Mouse (Mus musculus) NIH3T3 (cell line): ENCODE measurements at regions not wholly inside any gene's neighbourhood (a gene's known extent, or its start where the extent isn't known, plus 50 kb on each side); places are given as distances from the start of the nearest gene placed in this dataset.

Source experiments
- DNase-seq: peaks from one replicate; pipeline ENCODE4 v3.0.0-alpha.2; 2012; ENCODE audit warnings: low read depth

- DNase-seq, result no peak
Measured at GRCm38 (mm10) chr6:49990522-49990858, 119.6 kb upstream of the Mpp6 start.

DNA sequence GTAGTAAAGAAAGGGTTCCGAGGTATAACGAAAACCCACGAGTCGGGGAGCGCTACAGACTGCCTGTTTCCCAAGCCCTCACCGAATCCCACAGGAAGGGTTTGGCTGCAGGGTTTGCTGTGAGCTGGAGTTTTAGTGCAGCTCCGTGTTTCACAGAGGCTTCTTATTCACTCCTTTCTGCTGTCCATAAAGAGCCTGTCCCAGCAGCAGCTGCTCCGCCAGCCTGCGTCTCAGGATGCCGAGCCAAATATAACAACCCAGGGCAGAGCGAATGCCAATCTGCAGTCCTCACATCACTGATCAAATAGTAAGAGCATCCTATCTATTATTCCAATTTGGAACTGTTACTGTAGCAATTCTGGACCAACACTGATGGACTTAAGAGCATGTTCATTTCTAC, 110.7 kb upstream of the Mpp6 start:
- no peak for DNase-seq

DNA sequence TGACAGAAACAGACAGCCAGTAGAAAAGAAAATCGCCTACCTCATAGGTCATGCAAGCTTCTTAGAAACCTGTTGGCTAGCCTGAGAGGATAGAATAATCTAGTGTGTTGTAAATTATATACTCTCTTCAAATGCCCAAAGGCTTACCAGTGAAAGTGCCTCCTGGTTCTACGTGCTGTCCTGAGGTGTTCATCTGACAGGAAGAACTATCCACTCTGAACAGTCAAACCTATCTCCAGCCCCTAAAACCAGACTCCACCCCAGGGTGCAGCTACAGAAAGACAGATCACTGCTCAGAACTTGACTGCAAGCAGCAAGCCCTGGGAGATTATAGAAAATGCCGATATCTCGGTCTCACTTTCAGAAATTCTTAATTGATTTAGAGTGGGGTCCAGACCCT, 102.0 kb upstream of the Mpp6 start:
- no peak for DNase-seq

GRCm38 (mm10) chr6:50008869-50009268, 101.2 kb upstream of the Mpp6 start:
- no peak for DNase-seq

- DNase-seq, result no peak
Measured at GRCm38 (mm10) chr6:50009339-50009738, 100.7 kb upstream of the Mpp6 start.

GRCm38 (mm10) chr6:50009856-50010255, 100.2 kb upstream of the Mpp6 start:
- no peak for DNase-seq

- DNase-seq, result no peak
Measured at GRCm38 (mm10) chr6:50011071-50011470, 99.0 kb upstream of the Mpp6 start.

DNA sequence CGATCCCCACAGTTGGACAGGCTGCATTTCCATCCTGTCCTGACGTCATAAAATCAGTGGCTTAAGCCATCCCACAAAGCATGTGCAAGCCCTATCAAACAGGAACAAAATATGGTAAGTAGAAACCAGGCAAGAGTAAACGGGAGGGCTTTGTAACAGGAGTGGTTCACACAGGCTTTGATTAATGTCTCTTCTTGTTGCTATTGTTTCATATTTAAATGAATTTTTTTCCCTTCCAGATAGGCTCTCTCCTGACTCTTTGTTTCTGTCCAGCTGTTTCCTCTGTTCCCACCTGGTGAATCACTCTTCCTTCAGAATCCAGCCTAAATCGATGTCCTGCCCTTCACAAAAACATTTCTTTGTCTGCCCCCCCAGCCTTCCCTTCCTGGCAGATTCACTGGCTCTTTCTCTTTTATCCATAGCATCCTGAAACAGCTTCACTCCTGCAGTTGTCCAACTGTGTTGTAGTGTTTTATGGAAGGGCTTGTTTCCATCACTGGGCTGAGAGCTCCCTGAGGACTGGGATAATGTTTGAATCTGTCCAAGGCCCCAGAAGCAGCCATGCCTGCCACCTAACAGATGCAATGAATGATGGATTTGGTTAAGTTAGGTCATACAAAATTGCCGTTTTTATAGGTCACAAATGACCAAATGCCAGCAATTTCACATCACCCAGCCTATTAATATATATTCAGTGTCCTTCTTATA, 98.1 kb upstream of the Mpp6 start:
- no peak for DNase-seq

- no peak for DNase-seq
Measured at GRCm38 (mm10) chr6:50013067-50013466, 97.0 kb upstream of the Mpp6 start.

DNA sequence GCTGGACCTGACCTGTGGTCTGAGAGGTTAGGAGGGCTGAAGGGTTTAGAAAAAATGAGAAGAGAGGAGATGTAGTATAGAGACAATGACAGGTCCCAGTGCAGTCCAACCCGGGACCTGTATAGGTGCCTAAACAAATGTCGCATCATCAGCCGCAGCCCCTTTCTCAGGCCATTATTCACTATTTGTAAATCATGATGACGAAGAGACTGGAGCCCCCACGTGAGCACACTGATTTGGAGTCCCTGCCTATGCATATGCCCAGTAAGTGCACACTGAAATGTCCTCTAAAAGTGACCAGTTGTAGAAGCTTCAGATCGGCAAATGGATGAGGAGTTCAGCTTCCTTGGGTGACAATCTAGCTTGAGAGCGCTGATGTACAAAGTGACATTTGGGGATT, 96.2 kb upstream of the Mpp6 start:
- DNase-seq, result no peak

DNA sequence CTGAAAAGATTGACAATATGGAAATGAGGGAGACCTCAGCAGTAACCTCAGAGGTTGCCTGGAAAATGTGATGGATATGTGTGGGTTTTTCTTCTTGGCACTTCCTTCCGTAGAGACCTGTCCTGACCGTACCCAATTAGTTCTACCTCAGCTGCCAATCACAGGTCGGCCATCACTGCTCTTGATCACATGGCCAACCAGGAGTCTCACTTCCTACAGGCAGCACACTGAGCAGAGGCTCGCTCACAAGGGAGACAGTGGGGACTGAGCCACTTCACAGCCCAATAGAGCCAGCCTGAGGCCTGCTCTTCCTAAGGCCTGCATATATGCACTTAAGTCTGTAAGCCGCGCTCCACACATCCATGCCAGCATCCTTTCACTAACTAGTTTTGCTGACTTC, 82.1 kb upstream of the Mpp6 start:
- no peak for DNase-seq

GRCm38 (mm10) chr6:50029895-50030515, 80.0 kb upstream of the Mpp6 start:
- no peak for DNase-seq

DNA sequence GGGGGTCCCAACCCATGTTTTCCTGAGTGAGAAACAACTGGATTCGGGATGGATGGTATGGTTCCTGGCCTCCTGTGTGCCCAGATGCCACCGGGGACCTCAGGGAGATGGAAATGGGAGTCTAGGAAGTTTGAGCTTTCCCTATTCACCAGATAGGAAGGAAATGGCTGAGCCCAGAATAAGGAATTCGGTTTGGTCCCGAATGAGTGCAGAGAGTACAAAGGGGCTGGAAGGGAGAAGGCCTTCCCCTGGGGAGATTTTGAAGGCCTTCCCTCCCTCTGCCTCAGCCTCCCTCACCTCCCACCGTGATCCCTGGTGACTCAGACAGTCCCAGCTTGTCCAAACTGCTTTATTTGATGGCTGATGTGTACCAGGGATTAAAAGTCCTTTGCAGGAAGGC, 78.7 kb upstream of the Mpp6 start:
- no peak for DNase-seq

DNA sequence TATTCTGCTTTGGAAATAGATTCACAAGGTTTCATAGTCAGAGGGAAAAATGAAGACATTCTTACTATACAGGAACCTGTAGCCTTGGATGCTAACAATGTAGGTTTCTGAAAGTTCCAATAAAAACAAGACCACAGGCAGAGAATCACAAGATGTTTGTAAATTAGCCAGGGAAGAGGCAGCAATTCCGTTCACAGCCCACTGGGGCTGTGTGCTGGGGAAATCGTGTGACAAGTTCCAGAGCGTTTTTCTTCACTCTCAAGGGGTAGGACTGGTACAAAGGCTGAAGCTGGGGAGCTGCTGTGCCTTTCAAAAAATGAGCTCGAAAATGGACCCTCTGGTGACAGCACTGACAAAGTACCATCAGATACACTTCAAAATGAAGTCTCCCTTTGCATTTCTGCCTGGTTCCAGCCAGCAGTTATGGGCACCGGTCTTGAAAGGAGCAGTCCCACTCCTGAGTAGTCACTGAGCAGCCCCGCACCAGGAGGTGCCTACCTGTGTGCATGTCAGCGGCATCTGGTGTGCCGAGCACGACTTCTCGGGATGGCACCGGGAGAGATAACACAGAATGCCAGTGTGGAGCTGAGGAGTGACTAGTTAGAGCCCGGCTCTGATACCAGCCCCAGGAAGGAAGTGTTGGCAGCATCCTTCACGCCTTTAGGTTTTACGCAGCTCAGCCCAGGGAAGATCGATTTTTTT, 77.0 kb upstream of the Mpp6 start:
- no peak for DNase-seq

GRCm38 (mm10) chr6:50037614-50038013, 72.4 kb upstream of the Mpp6 start:
- no peak for DNase-seq

- DNase-seq, result no peak
Measured at GRCm38 (mm10) chr6:50038369-50038768, 71.7 kb upstream of the Mpp6 start.

- peak; percentile 25 for DNase-seq
Measured at GRCm38 (mm10) chr6:50041044-50041443, 69.0 kb upstream of the Mpp6 start.

GRCm38 (mm10) chr6:50042127-50042526, 67.9 kb upstream of the Mpp6 start:
- no peak for DNase-seq

GRCm38 (mm10) chr6:50044165-50044564, 65.9 kb upstream of the Mpp6 start:
- DNase-seq, result no peak

DNA sequence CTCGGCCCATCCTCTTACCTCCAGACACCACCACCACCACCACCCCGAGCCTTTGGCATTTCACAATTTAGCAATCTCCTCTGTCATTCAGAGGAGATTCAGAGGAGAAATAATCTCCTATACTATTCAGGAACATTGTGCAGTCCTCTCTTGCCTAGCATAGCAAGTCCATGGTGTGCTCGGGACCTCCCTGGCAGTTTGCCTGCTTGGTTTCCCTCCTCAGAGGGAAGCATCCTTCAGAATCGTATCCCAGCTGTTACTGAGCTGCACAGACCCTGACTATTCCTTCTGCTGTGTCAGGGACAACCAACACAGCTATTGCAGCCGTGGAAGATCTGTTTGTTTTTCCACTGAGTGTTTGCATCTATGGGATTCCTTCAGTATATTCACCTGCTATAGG, 63.3 kb upstream of the Mpp6 start:
- no peak for DNase-seq

GRCm38 (mm10) chr6:50052416-50052815, 57.6 kb upstream of the Mpp6 start:
- no peak for DNase-seq

DNA sequence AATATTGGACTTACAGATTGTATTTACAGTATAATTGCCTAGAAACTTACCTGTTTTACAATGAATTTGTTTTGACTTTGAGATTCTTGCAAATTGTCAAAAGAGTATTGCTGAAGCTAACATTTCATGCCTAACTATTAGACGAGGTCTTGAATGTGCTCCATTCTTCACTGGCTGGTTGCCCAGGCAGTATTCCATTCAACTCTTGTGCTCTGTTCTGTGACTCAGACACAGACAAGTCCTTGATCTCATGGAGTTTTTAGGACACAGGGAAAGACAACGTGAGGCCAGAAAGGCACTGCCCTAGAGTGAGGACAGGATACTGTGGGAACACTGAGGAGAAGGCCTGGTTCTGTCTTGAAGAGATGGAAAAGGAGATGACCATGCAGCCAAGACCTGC, 57.0 kb upstream of the Mpp6 start:
- DNase-seq, result peak; percentile 29

DNA sequence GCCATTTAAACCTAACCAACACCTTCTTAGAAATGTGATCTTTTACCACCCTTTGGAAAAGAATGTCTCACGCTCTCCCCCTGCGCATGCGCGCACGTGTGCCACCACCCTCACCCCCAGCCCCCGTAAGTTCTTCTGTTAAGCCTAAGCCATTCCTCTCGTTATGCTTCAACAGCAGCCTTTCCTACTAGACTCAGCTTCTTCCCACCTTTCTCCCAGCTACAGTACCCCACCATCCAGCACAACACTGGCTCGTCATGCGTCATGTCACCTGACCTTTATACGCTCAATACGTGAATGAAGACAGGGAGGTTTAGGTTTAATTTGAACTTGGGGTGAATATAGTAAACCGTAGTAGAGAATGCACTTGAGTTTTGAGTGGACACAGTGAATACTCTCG, 55.8 kb upstream of the Mpp6 start:
- no peak for DNase-seq

GRCm38 (mm10) chr6:50058596-50058995, 51.4 kb upstream of the Mpp6 start:
- no peak for DNase-seq
